Comparison of ENCODE assay signal across 10 mouse cellular contexts in the genomic region with DNA sequence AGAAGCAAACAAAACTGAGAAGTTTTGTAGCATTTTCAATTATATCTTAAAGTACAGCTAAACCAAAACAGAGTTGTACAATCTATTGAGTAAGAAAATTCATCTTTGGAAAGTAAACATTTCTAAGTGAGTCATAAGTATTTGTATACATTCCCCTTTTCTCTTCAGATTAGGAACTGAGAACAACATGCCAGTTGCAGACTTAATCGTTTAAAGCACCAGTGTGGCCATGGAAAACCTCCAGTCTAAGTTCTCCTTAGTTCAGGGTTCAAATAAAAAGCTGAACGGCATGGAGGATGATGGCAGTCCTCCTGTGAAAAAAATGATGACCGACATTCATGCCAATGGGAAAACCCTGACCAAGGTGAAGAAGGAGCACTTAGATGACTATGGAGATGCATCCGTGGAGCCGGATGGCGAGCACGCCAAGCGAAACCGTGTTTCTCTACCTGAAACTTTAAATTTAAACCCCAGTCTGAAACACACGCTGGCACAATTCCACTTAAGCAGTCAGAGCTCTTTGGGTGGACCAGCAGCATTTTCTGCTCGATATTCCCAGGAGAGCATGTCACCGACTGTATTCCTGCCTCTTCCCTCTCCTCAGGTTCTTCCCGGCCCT. TPM values are rescaled to one million over a fixed set of nuclear protein-coding genes. Genes with fewer than 3 reads are reported as not detected.
DNase-seq lines count a peak whose midpoint lies in the region; ATAC-seq and TF ChIP-seq lines count a peak whose summit lies in the region.
"Had no signal": no experiment of that assay in that cellular context is flagged by ENCODE, and none has a peak within 500 bp of the region (broad histone marks: within the 10 kb centered on the region; RNA-seq: fewer than 3 reads in every experiment).

No protein-coding gene starts in this region.

- H3K9ac ChIP-seq in heart, embryonic 13.5 days, result 0 out of 2 replicates have a peak overlapping the region, but pooled peaks have one; percentile 52
- no peak overlapping the region for H3K9ac ChIP-seq in embryonic facial prominence, embryonic 15.5 days
- H3K9ac ChIP-seq in limb, embryonic 14.5 days (ENCODE audit: low read depth, low read length, severe bottlenecking), result no peak overlapping the region

- ATAC-seq in heart, embryonic 13.5 days (ENCODE audit: extremely low read depth, insufficient number of reproducible peaks, low FRiP score, low TSS enrichment), result no peak
- no peak for ATAC-seq in embryonic facial prominence, embryonic 15.5 days (ENCODE audit: insufficient number of reproducible peaks, low FRiP score, low TSS enrichment, low read depth)
- ATAC-seq in limb, embryonic 14.5 days (ENCODE audit: low FRiP score, low read depth), result no peak
- ATAC-seq in CD4-positive, CD25-positive, alpha-beta regulatory T cell, adult 4 months, result no peak

- 0 out of 2 replicates have a peak overlapping the region, but pooled peaks have one; percentile 5 for H3K27ac ChIP-seq in heart, embryonic 13.5 days (replicated peaks)
- H3K27ac ChIP-seq in embryonic facial prominence, embryonic 15.5 days (replicated peaks), result no peak overlapping the region
- no peak overlapping the region for H3K27ac ChIP-seq in limb, embryonic 14.5 days (replicated peaks; ENCODE audit: low read depth, low read length)

- peak overlapping the region; percentile 89 for H3K4me2 ChIP-seq in heart, embryonic 13.5 days
- H3K4me2 ChIP-seq in embryonic facial prominence, embryonic 15.5 days (replicated peaks), result 0 out of 2 replicates have a peak overlapping the region, but pooled peaks have one; percentile 6
- peak overlapping the region; percentile 35 for H3K4me2 ChIP-seq in limb, embryonic 14.5 days (replicated peaks; ENCODE audit: low read depth, low read length, severe bottlenecking)

- no peak for TF ChIP-seq POLR2A in limb, embryonic 14.5 days (IDR thresholded peaks at IDR 0.05; ENCODE audit: borderline replicate concordance, extremely low read depth, insufficient read depth, insufficient read length)

- H3K9me3 ChIP-seq in heart, embryonic 13.5 days, result no peaks in the 10 kb centered on the region
- no peaks in the 10 kb centered on the region for H3K9me3 ChIP-seq in embryonic facial prominence, embryonic 15.5 days (replicated peaks)
- no peaks in the 10 kb centered on the region for H3K9me3 ChIP-seq in limb, embryonic 14.5 days (ENCODE audit: control insufficient read depth, low read length)

- WGBS in heart, embryonic 13.5 days, result 77% methylated on average over 13 of the region's 13 CpGs
- 75% methylated on average over 13 of the region's 13 CpGs for WGBS in embryonic facial prominence, embryonic 15.5 days
- 80% methylated on average over 13 of the region's 13 CpGs for WGBS in limb, embryonic 14.5 days

- H3K4me1 ChIP-seq in heart, embryonic 13.5 days, result peaks cover 58% of the 10 kb centered on the region
- peaks cover 31% of the 10 kb centered on the region for H3K4me1 ChIP-seq in embryonic facial prominence, embryonic 15.5 days
- H3K4me1 ChIP-seq in limb, embryonic 14.5 days (ENCODE audit: control insufficient read depth, insufficient read depth, low read length), result peaks cover 23% of the 10 kb centered on the region

- H3K36me3 ChIP-seq in heart, embryonic 13.5 days, result peaks cover 18% of the 10 kb centered on the region
- H3K36me3 ChIP-seq in embryonic facial prominence, embryonic 15.5 days, result no peaks in the 10 kb centered on the region
- peaks cover 3% of the 10 kb centered on the region; the same call in 1 of the 2 replicates for H3K36me3 ChIP-seq in limb, embryonic 14.5 days (ENCODE audit: control insufficient read depth, insufficient read depth, low read length)

- intact Hi-C loops in heart, postnatal 25 days (cut with DNase I), result loop anchor here (5.0 kb wide), 2 partner anchors 40 to 130 kb away; a partner anchor contains a TSS

- H3K4me3 ChIP-seq in heart, embryonic 13.5 days, result peak overlapping the region; percentile 31
- H3K4me3 ChIP-seq in embryonic facial prominence, embryonic 15.5 days (replicated peaks), result no peak overlapping the region
- H3K4me3 ChIP-seq in limb, embryonic 14.5 days (replicated peaks; ENCODE audit: low read length), result 0 out of 2 replicates have a peak overlapping the region, but pooled peaks have one; percentile 8

- no peaks in the 10 kb centered on the region for H3K27me3 ChIP-seq in heart, embryonic 13.5 days (replicated peaks)
- H3K27me3 ChIP-seq in embryonic facial prominence, embryonic 15.5 days, result no peaks in the 10 kb centered on the region
- H3K27me3 ChIP-seq in limb, embryonic 14.5 days (ENCODE audit: control insufficient read depth, insufficient read depth, low read length), result no peaks in the 10 kb centered on the region

- DNase-seq in heart, postnatal 25 days (ENCODE audit: low spot score), result no peak
- DNase-seq in 3T3-L1 (ENCODE audit: low read depth, low spot score), result peak; percentile 27
- DNase-seq in limb, embryonic 14.5 days (ENCODE audit: low spot score), result no peak
- no peak for DNase-seq in adrenal gland, postnatal 14 days
- no peak for DNase-seq in gastrocnemius, postnatal 4 days (ENCODE audit: low spot score in 2 of 2)

RNA-seq across cellular contexts. Expression of a gene that starts 2.4 kb away (rescaled TPM):
- polyA plus RNA-seq in heart, embryonic 13.5 days (2015; fragmentation: Nextera tagmentation; extraction: Ambion mirVana), result 14.7 and 16.3 TPM in 2 replicates
- 10 to 100 TPM; 14.2 to 17.6 TPM for total RNA-seq in heart, postnatal 25 days (2021)
- polyA plus RNA-seq in embryonic facial prominence, embryonic 15.5 days (2015; fragmentation: Nextera tagmentation; extraction: Ambion mirVana), result 15.8 and 16.7 TPM in 2 replicates
- polyA plus RNA-seq in limb, embryonic 14.5 days (2012; rRNA removed), result 13.7 and 14.9 TPM in 2 replicates
- 20.6 and 23.2 TPM in 2 replicates for polyA plus RNA-seq in limb, embryonic 14.5 days (2014; fragmentation: Nextera tagmentation; extraction: Ambion mirVana)
- 10 to 100 TPM; 60.4 to 66.0 TPM for polyA plus RNA-seq in CD4-positive, CD25-positive, alpha-beta regulatory T cell, adult 4 months (2017; shearing (Covaris generic))
- total RNA-seq in adrenal gland, postnatal 14 days (2021), result 48.4 and 54.3 TPM in 2 replicates
- total RNA-seq in gastrocnemius, postnatal 4 days (2021), result 10 to 100 TPM; 20.3 to 26.3 TPM

RNA-seq across cellular contexts. Expression of a gene that starts 52.5 kb away (rescaled TPM):
- polyA plus RNA-seq in heart, embryonic 13.5 days (2015; fragmentation: Nextera tagmentation; extraction: Ambion mirVana), result 4.8 and 7.3 TPM in 2 replicates
- total RNA-seq in heart, postnatal 25 days (2021), result 1 to 10 TPM in 1 of 2 experiments, under 1 TPM in 1; 0.70 to 1.4 TPM
- polyA plus RNA-seq in embryonic facial prominence, embryonic 15.5 days (2015; fragmentation: Nextera tagmentation; extraction: Ambion mirVana), result 16.3 and 34.5 TPM in 2 replicates
- polyA plus RNA-seq in limb, embryonic 14.5 days (2012; rRNA removed), result 9.2 and 14.0 TPM in 2 replicates
- polyA plus RNA-seq in limb, embryonic 14.5 days (2014; fragmentation: Nextera tagmentation; extraction: Ambion mirVana), result 10.7 and 13.8 TPM in 2 replicates
- polyA plus RNA-seq in CD4-positive, CD25-positive, alpha-beta regulatory T cell, adult 4 months (2017; shearing (Covaris generic)), result not detected
- total RNA-seq in adrenal gland, postnatal 14 days (2021), result 11.9 and 12.2 TPM in 2 replicates
- total RNA-seq in gastrocnemius, postnatal 4 days (2021), result 1 to 10 TPM; 1.5 to 1.6 TPM
- total RNA-seq: common myeloid progenitor, adult 5-6 weeks; granulocyte monocyte progenitor cell, adult 5-6 weeks had no signal

Comparison
In these comparisons a context has a peak if more than half of its experiments do, and no peak if none do; other contexts are left out.
1. H3K4me2 ChIP-seq: peak in every context shown above with its lines; median percentile 89 in heart, embryonic 13.5 days; 35 in limb, embryonic 14.5 days; 6 in embryonic facial prominence, embryonic 15.5 days.